23 mouse cellular contexts compared by ENCODE assay signal in genomic region chr7:135499403-135499802, GRCm38 (mm10). TPM values are rescaled to one million over a fixed set of nuclear protein-coding genes. Genes with fewer than 3 reads are reported as not detected.
A peak's percentile ranks its signal among the peaks of the same experiment; 100 is the strongest.
DNase-seq lines count a peak whose midpoint lies in the region; ATAC-seq and TF ChIP-seq lines count a peak whose summit lies in the region.
"Had no signal": no experiment of that assay in that cellular context is flagged by ENCODE, and none has a peak within 500 bp of the region (broad histone marks: within the 10 kb centered on the region; RNA-seq: fewer than 3 reads in every experiment).

No protein-coding gene starts in this region.

- peak; percentile 60 for TF ChIP-seq CTCF in forebrain, postnatal 0 days (IDR thresholded peaks at IDR 0.05; ENCODE audit: low read depth)
- 0 out of 2 replicates have a peak, but pooled peaks have one; percentile 31 for TF ChIP-seq CTCF in liver, postnatal 0 days (IDR thresholded peaks at IDR 0.05; ENCODE audit: low read depth)

- no peak overlapping the region for H3K4me2 ChIP-seq in forebrain, postnatal 0 days (ENCODE audit: low read depth)
- no peak overlapping the region for H3K4me2 ChIP-seq in forebrain, embryonic 14.5 days (ENCODE audit: low read length)
- no peak overlapping the region for H3K4me2 ChIP-seq in liver, postnatal 0 days (ENCODE audit: low read depth, low read length)
- H3K4me2 ChIP-seq: embryonic facial prominence, embryonic 13.5 days; heart, embryonic 11.5 days; hindbrain, embryonic 15.5 days; kidney, embryonic 15.5 days; limb, embryonic 12.5 days; midbrain, embryonic 11.5 days had no signal

- H3K27ac ChIP-seq in forebrain, postnatal 0 days (ENCODE audit: low read depth, low read length) = no peak overlapping the region
- no peak overlapping the region for H3K27ac ChIP-seq in forebrain, embryonic 14.5 days (ENCODE audit: low read depth, low read length)
- no peak overlapping the region for H3K27ac ChIP-seq in liver, postnatal 0 days (ENCODE audit: low read depth)
- H3K27ac ChIP-seq: embryonic facial prominence, embryonic 13.5 days; hindbrain, embryonic 15.5 days; kidney, embryonic 15.5 days; limb, embryonic 12.5 days; liver, embryonic 14.5 days had no signal

- H3K27me3 ChIP-seq in forebrain, postnatal 0 days (ENCODE audit: insufficient read depth, low read length) = no peaks in the 10 kb centered on the region
- no peaks in the 10 kb centered on the region for H3K27me3 ChIP-seq in forebrain, embryonic 14.5 days (replicated peaks; ENCODE audit: control insufficient read depth, insufficient read depth, low read length)
- H3K27me3 ChIP-seq in liver, postnatal 0 days (ENCODE audit: insufficient read depth, low read length) = no peaks in the 10 kb centered on the region
- H3K27me3 ChIP-seq: embryonic facial prominence, embryonic 13.5 days; hindbrain, embryonic 15.5 days; kidney, embryonic 15.5 days; limb, embryonic 12.5 days had no signal

- no peak overlapping the region for H3K9ac ChIP-seq in forebrain, postnatal 0 days
- no peak overlapping the region for H3K9ac ChIP-seq in forebrain, embryonic 14.5 days (ENCODE audit: low read length)
- no peak overlapping the region for H3K9ac ChIP-seq in liver, postnatal 0 days (replicated peaks)
- H3K9ac ChIP-seq: embryonic facial prominence, embryonic 13.5 days; hindbrain, embryonic 15.5 days; kidney, embryonic 15.5 days; limb, embryonic 12.5 days; liver, embryonic 14.5 days had no signal

- no peak for TF ChIP-seq EP300 in liver, postnatal 0 days (IDR thresholded peaks at IDR 0.05; ENCODE audit: low read depth)

- H3K4me3 ChIP-seq in forebrain, postnatal 0 days (ENCODE audit: low read depth, low read length) = no peak overlapping the region
- no peak overlapping the region for H3K4me3 ChIP-seq in forebrain, embryonic 14.5 days (ENCODE audit: low read depth, low read length)
- no peak overlapping the region for H3K4me3 ChIP-seq in liver, postnatal 0 days (ENCODE audit: low read depth, low read length)
- H3K4me3 ChIP-seq: embryonic facial prominence, embryonic 13.5 days; hindbrain, embryonic 15.5 days; kidney, embryonic 15.5 days; limb, embryonic 12.5 days had no signal

- 49% methylated on average over 2 of the region's 2 CpGs for WGBS in forebrain, postnatal 0 days
- WGBS in forebrain, embryonic 14.5 days = 50% methylated on average over 2 of the region's 2 CpGs
- WGBS in liver, postnatal 0 days (ENCODE audit: insufficient replicate concordance) = 37% methylated on average over 2 of the region's 2 CpGs

- no peaks in the 10 kb centered on the region for H3K9me3 ChIP-seq in forebrain, postnatal 0 days (ENCODE audit: low read length)
- no peaks in the 10 kb centered on the region for H3K9me3 ChIP-seq in forebrain, embryonic 14.5 days (replicated peaks; ENCODE audit: control insufficient read depth, low read length)
- H3K9me3 ChIP-seq in liver, postnatal 0 days (ENCODE audit: low read length) = no peaks in the 10 kb centered on the region
- H3K9me3 ChIP-seq: embryonic facial prominence, embryonic 13.5 days; hindbrain, embryonic 15.5 days; kidney, embryonic 15.5 days; limb, embryonic 12.5 days had no signal

- H3K4me1 ChIP-seq in forebrain, postnatal 0 days (ENCODE audit: insufficient read depth) = no peaks in the 10 kb centered on the region
- no peaks in the 10 kb centered on the region for H3K4me1 ChIP-seq in forebrain, embryonic 14.5 days (ENCODE audit: control insufficient read depth, insufficient read depth, low read length)
- H3K4me1 ChIP-seq in liver, postnatal 0 days (ENCODE audit: insufficient read depth) = no peaks in the 10 kb centered on the region
- H3K4me1 ChIP-seq: embryonic facial prominence, embryonic 13.5 days; hindbrain, embryonic 15.5 days; kidney, embryonic 15.5 days; limb, embryonic 12.5 days had no signal

- H3K36me3 ChIP-seq in forebrain, postnatal 0 days (ENCODE audit: insufficient read depth) = no peaks in the 10 kb centered on the region
- H3K36me3 ChIP-seq in forebrain, embryonic 14.5 days (ENCODE audit: control insufficient read depth, insufficient read depth, low read length) = no peaks in the 10 kb centered on the region
- H3K36me3 ChIP-seq in liver, postnatal 0 days (replicated peaks; ENCODE audit: insufficient read depth, low read length) = no peaks in the 10 kb centered on the region
- H3K36me3 ChIP-seq: embryonic facial prominence, embryonic 13.5 days; hindbrain, embryonic 15.5 days; kidney, embryonic 15.5 days; limb, embryonic 12.5 days had no signal

- DNase-seq in forebrain, postnatal 0 days = no peak
- no peak for DNase-seq in forebrain, embryonic 14.5 days (ENCODE audit: low spot score)
- no peak for DNase-seq in liver, postnatal 0 days
- DNase-seq in liver = no peak
- peak; percentile 51 for DNase-seq in NIH3T3 (ENCODE audit: low read depth)
- no peak for DNase-seq in right cerebral cortex, postnatal 4 days
- DNase-seq in urinary bladder, postnatal 14 days (ENCODE audit: low spot score) = no peak
- DNase-seq: cerebellum, adult 11 months; gastrocnemius, postnatal 10 days; heart, postnatal 36 days; right cerebral cortex, postnatal 25 days; thymus, adult 18-20 months had no signal

- no peak for ATAC-seq in forebrain, postnatal 0 days
- no peak for ATAC-seq in forebrain, embryonic 14.5 days
- no peak for ATAC-seq in liver, postnatal 0 days
- peak; percentile 55; the same call in 1 of the 2 replicates for ATAC-seq in megakaryocyte progenitor cell, adult 5-6 weeks (replicated peaks; ENCODE audit: poor library complexity)

RNA-seq across cellular contexts. Expression of gene Clrn3, which starts 29.1 kb away (rescaled TPM):
- total RNA-seq in forebrain, postnatal 0 days (2014; rRNA removed) = 0.10 TPM in 1 of 2 replicates, not detected in the other
- polyA plus RNA-seq in forebrain, postnatal 0 days (2015; fragmentation: Nextera tagmentation; extraction: Ambion mirVana) = not detected in 2 replicates
- not detected in 2 replicates for polyA plus RNA-seq in forebrain, embryonic 14.5 days (2014; fragmentation: Nextera tagmentation; extraction: Ambion mirVana)
- polyA plus RNA-seq in liver, postnatal 0 days (2015; fragmentation: Nextera tagmentation; extraction: Ambion mirVana) = not detected in 2 replicates
- total RNA-seq in megakaryocyte progenitor cell, adult 5-6 weeks (2015) = 0.07 TPM in 1 of 2 replicates, not detected in the other
- total RNA-seq in megakaryocyte progenitor cell, adult 5-6 weeks (2017) = not detected in 2 replicates
- total RNA-seq: adrenal gland, adult 18-20 months; common myeloid progenitor, adult 5-6 weeks; gastrocnemius, postnatal 10 days; heart, postnatal 36 days had no signal
- polyA plus RNA-seq: embryonic facial prominence, embryonic 13.5 days; heart, embryonic 11.5 days; hindbrain, embryonic 15.5 days; limb, embryonic 12.5 days; liver, embryonic 14.5 days; midbrain, embryonic 11.5 days; neural tube, embryonic 14.5 days had no signal

RNA-seq across cellular contexts. Expression of gene Ptpre, which starts 37.9 kb away (rescaled TPM):
- total RNA-seq in forebrain, postnatal 0 days (2014; rRNA removed) = 9.6 and 10.9 TPM in 2 replicates
- polyA plus RNA-seq in forebrain, postnatal 0 days (2015; fragmentation: Nextera tagmentation; extraction: Ambion mirVana) = 3.2 and 6.9 TPM in 2 replicates
- polyA plus RNA-seq in forebrain, embryonic 14.5 days (2014; fragmentation: Nextera tagmentation; extraction: Ambion mirVana) = 1.9 and 2.5 TPM in 2 replicates
- polyA plus RNA-seq in liver, postnatal 0 days (2015; fragmentation: Nextera tagmentation; extraction: Ambion mirVana) = 3.5 and 3.9 TPM in 2 replicates
- total RNA-seq in megakaryocyte progenitor cell, adult 5-6 weeks (2015) = 61.4 and 74.2 TPM in 2 replicates
- 49.6 and 59.1 TPM in 2 replicates for total RNA-seq in megakaryocyte progenitor cell, adult 5-6 weeks (2017)
